Mouse (Mus musculus) neural tube, embryonic 14.5 days (tissue): Measurements from ENCODE around the gene Timm17a. TPM values are rescaled to one million over a fixed set of nuclear protein-coding genes. Genes with fewer than 3 reads are reported as not detected.

ENCODE experiments used
- ATAC-seq: fragments of 200-750 bp; cut with Nextera tagmentation; 2 replicates; pipeline ENCODE4 v1.8.0; 2017; ENCODE audit warnings: low read depth, mild to moderate bottlenecking, moderate TSS enrichment, moderate library complexity
- H3K27ac ChIP-seq: fragments of 300-500 bp; sonication (generic); 2 replicates; pipeline ENCODE4 v1.5.1; 2014; ENCODE audit warnings: low read depth, mild to moderate bottlenecking, control low read depth, low read length, moderate library complexity, mixed read lengths
- H3K27me3 ChIP-seq: fragments of 300-500 bp; sonication (generic); 2 replicates; pipeline ENCODE4 v1.6.1; 2014; ENCODE audit warnings: low read length; ENCODE audit not compliant: control insufficient read depth, insufficient read depth
- H3K36me3 ChIP-seq: fragments of 300-500 bp; sonication (generic); 2 replicates; pipeline ENCODE4 v1.6.1; 2014; ENCODE audit warnings: low read length, mixed read lengths; ENCODE audit not compliant: control insufficient read depth, insufficient read depth
- H3K4me1 ChIP-seq: fragments of 300-500 bp; sonication (generic); 2 replicates; pipeline ENCODE4 v1.6.1; 2014; ENCODE audit warnings: low read length; ENCODE audit not compliant: control insufficient read depth, insufficient read depth
- H3K4me2 ChIP-seq: fragments of 300-500 bp; sonication (generic); 2 replicates; pipeline ENCODE4 v1.6.1; 2014; ENCODE audit warnings: mild to moderate bottlenecking, low read depth, low read length, control low read depth
- H3K4me3 ChIP-seq: fragments of 300-500 bp; sonication (generic); 2 replicates; pipeline ENCODE4 v1.5.1; 2014; ENCODE audit warnings: low read depth, low read length, control low read depth, mixed read lengths
- H3K9ac ChIP-seq: fragments of 300-500 bp; sonication (generic); replicated peaks from 2 replicates; pipeline ENCODE4 v1.6.1; 2014; ENCODE audit warnings: low read depth, mild to moderate bottlenecking, control low read depth, low read length, mixed read lengths
- H3K9me3 ChIP-seq: fragments of 300-500 bp; sonication (generic); 2 replicates; pipeline ENCODE4 v1.6.1; 2016; ENCODE audit warnings: low read length; ENCODE audit not compliant: control insufficient read depth
- WGBS: fragments of 180-500 bp; shearing (Covaris S2); extraction: QIAGEN DNeasy Blood & Tissue Kit; methylation state at CpG from one replicate; pipeline ENCODE4 v1.1.7; 2014; 5-methylcytosine and 5-hydroxymethylcytosine counted together
- polyA plus RNA-seq: library from polyadenylated mRNA; unstranded; fragments of >200 nt; fragmentation: Nextera tagmentation; extraction: Ambion mirVana; gene quantifications from 2 replicates; pipeline ENCODE4 v1.2.1, GENCODE M21; 2014

The Timm17a gene
- polyA plus RNA-seq, 1 experiment from 2014 or later: 160 TPM

DNA sequence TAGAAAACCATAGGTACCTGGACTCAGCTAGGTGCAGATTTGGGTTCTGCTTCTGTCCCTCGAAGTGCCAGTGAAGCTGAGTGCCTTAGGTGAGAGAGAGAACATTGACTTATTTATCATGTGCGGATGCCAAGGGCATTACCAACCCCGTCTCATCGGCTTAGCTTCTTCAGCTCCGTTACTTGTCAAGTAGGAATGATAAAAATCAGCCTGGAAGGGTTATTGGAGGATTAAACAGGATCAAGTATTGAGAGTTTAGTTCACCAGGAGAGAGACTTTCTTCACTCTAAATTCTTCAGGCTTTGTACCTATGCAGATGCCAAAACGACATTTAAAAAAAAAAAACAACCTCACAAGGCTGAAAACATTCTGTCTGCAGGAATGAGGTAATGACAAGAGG lies 17.0 kb upstream of the Timm17a start:
- 84% methylated on average over 6 of the region's 6 CpGs for WGBS
- no peak for ATAC-seq

DNA sequence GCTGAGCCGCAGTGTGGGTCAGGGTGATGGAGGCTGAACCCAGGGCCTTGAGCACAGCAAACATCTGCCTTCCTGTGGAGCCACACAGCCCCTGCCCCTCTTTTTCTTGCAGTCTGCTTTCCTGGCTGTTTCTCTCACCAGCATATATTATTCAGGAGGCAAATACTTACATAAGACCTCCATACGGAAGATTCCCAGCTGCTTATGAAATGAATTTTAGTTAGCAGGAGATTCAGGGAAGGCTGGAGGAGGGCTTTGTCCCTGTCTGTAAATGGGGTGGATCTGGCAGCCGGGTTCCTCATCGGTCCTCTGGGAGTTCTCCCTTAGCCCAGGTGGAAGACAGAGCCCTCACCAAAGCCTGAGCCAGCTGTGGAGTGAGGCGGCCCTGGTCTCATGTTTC lies 14.8 kb upstream of the Timm17a start:
- H3K4me3 ChIP-seq: no peak overlapping the region
- no peak overlapping the region for H3K27ac ChIP-seq
- H3K36me3 ChIP-seq: no peaks in the 10 kb centered on the region
- no peaks in the 10 kb centered on the region for H3K9me3 ChIP-seq
- no peak for ATAC-seq
- H3K9ac ChIP-seq: no peak overlapping the region
- H3K27me3 ChIP-seq: no peaks in the 10 kb centered on the region
- WGBS: 72% methylated on average over 5 of the region's 5 CpGs
- H3K4me1 ChIP-seq: no peaks in the 10 kb centered on the region
- no peak overlapping the region for H3K4me2 ChIP-seq

More for the DNA sequence above, 17.0 kb upstream of the Timm17a start:
- no peaks in the 10 kb centered on the region for H3K9me3 ChIP-seq
- no peaks in the 10 kb centered on the region for H3K4me1 ChIP-seq
- no peak overlapping the region for H3K4me3 ChIP-seq
- no peak overlapping the region for H3K4me2 ChIP-seq
- H3K9ac ChIP-seq: no peak overlapping the region
- no peaks in the 10 kb centered on the region for H3K36me3 ChIP-seq
- no peaks in the 10 kb centered on the region for H3K27me3 ChIP-seq
- no peak overlapping the region for H3K27ac ChIP-seq

DNA sequence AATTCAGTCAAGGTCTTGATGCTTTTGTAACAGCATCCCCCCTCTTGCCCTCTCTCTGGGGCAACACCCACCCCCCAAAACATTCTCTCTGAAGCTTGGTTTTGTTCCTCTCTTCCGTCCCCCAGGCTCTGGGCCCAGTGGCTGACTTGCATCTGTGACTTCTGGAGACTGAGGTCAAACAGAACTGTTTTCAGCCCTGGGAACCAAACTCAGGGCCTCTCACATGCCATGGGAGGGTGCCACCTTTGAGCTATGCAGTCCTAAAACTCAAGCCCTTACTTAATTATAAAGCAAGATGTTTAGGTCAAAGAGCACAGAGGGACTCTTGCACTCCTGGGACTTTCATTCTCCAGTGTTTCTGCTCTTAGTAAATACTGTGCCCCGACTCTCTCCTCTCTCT lies 12.4 kb upstream of the Timm17a start:
- no peak overlapping the region for H3K4me3 ChIP-seq
- H3K27me3 ChIP-seq: no peaks in the 10 kb centered on the region
- H3K27ac ChIP-seq: no peak overlapping the region
- no peaks in the 10 kb centered on the region for H3K4me1 ChIP-seq
- no peak overlapping the region for H3K4me2 ChIP-seq
- ATAC-seq: no peak
- no peaks in the 10 kb centered on the region for H3K36me3 ChIP-seq
- H3K9ac ChIP-seq: no peak overlapping the region
- 75% methylated on average over 2 of the region's 2 CpGs for WGBS
- H3K9me3 ChIP-seq: no peaks in the 10 kb centered on the region

DNA sequence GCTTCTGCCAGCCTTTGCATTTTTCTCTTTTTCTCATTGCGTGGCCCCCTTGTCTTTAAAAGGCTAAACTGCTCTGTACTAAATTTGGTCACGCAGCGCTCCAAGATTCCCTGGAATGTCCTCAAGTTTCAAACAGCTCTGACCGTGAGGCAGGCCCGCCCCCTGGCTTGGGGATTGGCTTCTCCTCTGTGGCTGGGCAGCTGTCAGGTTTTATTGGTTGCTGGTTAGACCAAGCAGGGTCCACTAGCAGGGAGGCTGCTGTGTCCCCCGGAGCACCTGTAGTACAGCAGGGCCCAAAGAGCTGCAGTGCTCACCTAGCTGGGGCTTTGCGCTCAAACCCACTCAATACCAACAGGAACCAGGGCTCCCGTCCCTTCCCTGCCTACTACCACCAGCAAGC lies 11.0 kb upstream of the Timm17a start, which contains the start of gene Lmod1:
TSS of gene Lmod1 (plus strand) at position 237 of the 400 bp plus-strand sequence.
- Histone ChIP-seq H3K27me3 (no peaks in the 10 kb centered on the region), H3K9ac (no peak within 1 kb of the TSS), H3K9me3 (no peaks in the 10 kb centered on the region), H3K4me2 (0 out of 2 replicates have a peak within 1 kb of the TSS, but pooled peaks have one; percentile 14), H3K4me3 (no peak within 1 kb of the TSS), H3K36me3 (no peaks in the 10 kb centered on the region), H3K4me1 (no peaks in the 10 kb centered on the region), H3K27ac (no peak within 1 kb of the TSS)
- 12% methylated on average over 8 of the region's 8 CpGs for WGBS
- no peak for ATAC-seq

DNA sequence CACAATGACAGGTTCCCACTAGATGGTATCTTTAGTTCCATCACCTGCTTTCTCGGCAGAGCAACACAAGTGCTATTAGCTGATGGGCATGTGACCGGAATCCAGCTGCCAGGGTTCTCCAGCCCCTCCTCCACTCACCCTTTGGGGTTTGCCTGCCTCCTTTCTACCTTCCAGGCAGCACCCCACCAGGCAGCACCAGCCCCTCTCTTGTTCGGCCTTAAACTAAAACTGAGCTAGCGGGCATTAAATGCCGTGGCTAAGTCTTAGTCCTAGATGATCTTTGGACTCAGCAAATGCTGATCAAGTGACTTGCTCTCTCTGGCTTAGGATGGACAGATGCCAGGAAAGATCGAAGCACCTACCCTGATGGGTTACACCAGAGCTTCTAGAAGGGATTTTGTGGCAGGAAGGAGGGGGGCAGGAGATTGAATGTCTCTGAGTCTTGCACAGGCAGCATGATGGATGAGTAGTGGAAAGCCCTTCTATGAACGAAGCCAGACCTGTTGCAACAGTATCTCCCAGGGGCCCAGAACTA lies 9.9 kb upstream of the Timm17a start:
- no peak for ATAC-seq
- no peaks in the 10 kb centered on the region for H3K27me3 ChIP-seq
- H3K4me1 ChIP-seq: no peaks in the 10 kb centered on the region
- no peaks in the 10 kb centered on the region for H3K36me3 ChIP-seq
- no peak overlapping the region for H3K27ac ChIP-seq
- H3K9ac ChIP-seq: no peak overlapping the region
- no peaks in the 10 kb centered on the region for H3K9me3 ChIP-seq
- H3K4me3 ChIP-seq: no peak overlapping the region
- WGBS: 86% methylated on average over 7 of the region's 7 CpGs
- H3K4me2 ChIP-seq: no peak overlapping the region

DNA sequence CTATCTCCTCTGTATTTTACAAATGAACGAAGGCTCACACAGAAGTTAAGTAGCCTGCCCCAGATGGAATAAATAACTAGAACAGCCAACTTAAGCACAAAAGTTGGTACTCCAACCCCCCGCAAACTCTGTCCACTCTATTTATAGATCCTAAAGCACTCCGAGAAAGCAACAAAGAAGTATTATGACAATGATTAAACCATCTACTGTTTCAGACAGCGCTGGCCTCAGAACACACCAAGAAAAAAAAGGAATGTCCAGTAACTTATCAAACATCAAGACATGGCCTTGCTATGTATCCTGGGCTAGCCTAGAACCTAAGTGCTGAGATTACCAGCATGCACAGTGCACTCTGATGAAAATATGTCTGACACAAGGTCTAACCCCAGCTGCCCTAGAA lies 1.4 kb downstream of the Timm17a start:
- Histone ChIP-seq H3K27me3 (no peaks in the 10 kb centered on the region), H3K4me2 (peak overlapping the region; percentile 93), H3K9ac (no peak overlapping the region), H3K9me3 (no peaks in the 10 kb centered on the region), H3K4me3 (0 out of 2 replicates have a peak overlapping the region, but pooled peaks have one; percentile 91), H3K27ac (no peak overlapping the region), H3K36me3 (peaks cover 3% of the 10 kb centered on the region; the same call in 1 of the 2 replicates), H3K4me1 (peaks cover 9% of the 10 kb centered on the region)
- WGBS: 89% methylated on average over 4 of the region's 4 CpGs
- no peak for ATAC-seq

DNA sequence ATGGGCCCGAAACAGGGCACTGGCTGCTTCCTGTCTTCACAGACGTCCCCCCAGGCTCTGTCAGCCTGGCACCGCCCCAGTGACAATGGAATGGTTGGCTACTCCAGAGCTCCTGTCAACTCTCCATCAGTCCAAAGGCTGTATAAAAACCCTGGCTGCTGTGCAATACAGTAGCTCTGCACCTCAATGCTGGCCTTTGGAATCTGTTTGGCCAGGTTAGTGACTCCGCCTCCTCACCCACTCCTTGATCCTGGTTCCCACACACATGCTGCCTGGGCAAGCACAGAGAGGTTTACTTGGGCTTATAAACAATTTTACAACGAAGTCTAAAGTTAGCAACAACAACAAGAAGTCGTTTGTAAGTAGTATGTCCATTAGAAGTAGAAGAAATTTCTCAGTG lies 2.2 kb downstream of the Timm17a start:
- Histone ChIP-seq H3K9me3 (no peaks in the 10 kb centered on the region), H3K27me3 (no peaks in the 10 kb centered on the region), H3K9ac (no peak overlapping the region), H3K4me3 (no peak overlapping the region), H3K4me1 (peaks cover 9% of the 10 kb centered on the region), H3K36me3 (peaks cover 8% of the 10 kb centered on the region), H3K27ac (no peak overlapping the region), H3K4me2 (no peak overlapping the region)
- 80% methylated on average over 6 of the region's 6 CpGs for whole genome bisulfite sequencing
- ATAC-seq: no peak

DNA sequence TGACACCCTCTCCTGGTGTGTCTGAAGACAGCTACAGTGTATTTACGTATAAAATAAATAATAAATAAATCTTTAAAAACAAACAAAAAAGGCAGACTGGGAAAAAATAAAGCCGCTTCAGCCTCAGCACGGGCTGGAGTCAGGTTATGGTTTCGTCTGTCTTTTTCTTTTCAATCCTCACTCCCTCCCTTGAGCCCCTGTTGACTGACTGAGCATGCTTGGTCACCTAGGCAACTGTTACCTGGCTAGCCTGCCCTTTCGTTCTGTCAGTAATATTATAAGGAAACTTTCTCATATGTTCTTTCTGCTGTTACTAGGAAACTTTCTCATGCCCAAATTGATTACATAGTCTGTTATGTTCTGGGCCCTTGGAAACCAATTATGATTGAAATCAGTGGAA lies 22.7 kb downstream of the Timm17a start:
- ATAC-seq: no peak
- WGBS: 80% methylated on average over 5 of the region's 5 CpGs
- Histone ChIP-seq H3K27me3 (no peaks in the 10 kb centered on the region), H3K4me3 (no peak overlapping the region), H3K9me3 (no peaks in the 10 kb centered on the region), H3K27ac (no peak overlapping the region), H3K9ac (no peak overlapping the region), H3K36me3 (peaks cover 7% of the 10 kb centered on the region; the same call in 1 of the 2 replicates), H3K4me2 (no peak overlapping the region), H3K4me1 (no peaks in the 10 kb centered on the region)

DNA sequence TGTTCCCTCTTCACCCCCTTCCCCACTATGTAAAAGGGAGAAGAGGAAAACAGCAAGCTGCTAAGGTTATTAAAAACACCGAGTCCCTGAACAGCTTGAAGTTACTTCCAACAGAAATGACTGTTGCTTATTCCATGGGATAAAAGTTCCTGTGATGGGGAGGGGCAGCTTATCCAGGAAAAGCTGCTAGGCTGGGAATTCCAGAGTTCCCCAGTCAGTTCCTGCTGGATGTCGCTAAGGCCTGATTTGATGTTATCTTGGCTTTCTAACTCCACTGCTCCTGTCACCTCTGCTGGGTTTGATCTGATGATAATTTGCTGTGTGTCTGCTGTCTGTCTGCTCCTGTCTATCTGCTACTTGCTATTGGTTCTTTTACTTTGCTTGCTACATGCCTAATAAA lies 27.3 kb downstream of the Timm17a start:
- WGBS: 80% methylated on average over 2 of the region's 2 CpGs

More for the DNA sequence above, 27.3 kb downstream of the Timm17a start:
- Histone ChIP-seq H3K27ac (no peak overlapping the region), H3K4me2 (no peak overlapping the region), H3K27me3 (no peaks in the 10 kb centered on the region), H3K4me3 (no peak overlapping the region), H3K36me3 (no peaks in the 10 kb centered on the region), H3K4me1 (peaks cover 9% of the 10 kb centered on the region), H3K9ac (no peak overlapping the region), H3K9me3 (no peaks in the 10 kb centered on the region)
- ATAC-seq: no peak
